Mouse (Mus musculus) bone marrow macrophage, adult 2 months (primary cell): Measurements from ENCODE around the gene Hagh.

Source experiments
- CTCF ChIP-seq: IDR thresholded peaks from 2 replicates; pipeline ENCODE4 v1.5.1; 2012; ENCODE audit warnings: low read depth, mild to moderate bottlenecking, low read length, moderate library complexity
- POLR2A ChIP-seq: IDR thresholded peaks from 2 replicates; pipeline ENCODE4 v1.6.1; 2012; ENCODE audit warnings: mild to moderate bottlenecking, low read depth, low read length, borderline replicate concordance

- TF ChIP-seq CTCF (no peak), POLR2A (no peak)
Observed at GRCm38 (mm10) chr17:24847386-24847785, 7.4 kb downstream of the Hagh start.
